In the genomic region with DNA sequence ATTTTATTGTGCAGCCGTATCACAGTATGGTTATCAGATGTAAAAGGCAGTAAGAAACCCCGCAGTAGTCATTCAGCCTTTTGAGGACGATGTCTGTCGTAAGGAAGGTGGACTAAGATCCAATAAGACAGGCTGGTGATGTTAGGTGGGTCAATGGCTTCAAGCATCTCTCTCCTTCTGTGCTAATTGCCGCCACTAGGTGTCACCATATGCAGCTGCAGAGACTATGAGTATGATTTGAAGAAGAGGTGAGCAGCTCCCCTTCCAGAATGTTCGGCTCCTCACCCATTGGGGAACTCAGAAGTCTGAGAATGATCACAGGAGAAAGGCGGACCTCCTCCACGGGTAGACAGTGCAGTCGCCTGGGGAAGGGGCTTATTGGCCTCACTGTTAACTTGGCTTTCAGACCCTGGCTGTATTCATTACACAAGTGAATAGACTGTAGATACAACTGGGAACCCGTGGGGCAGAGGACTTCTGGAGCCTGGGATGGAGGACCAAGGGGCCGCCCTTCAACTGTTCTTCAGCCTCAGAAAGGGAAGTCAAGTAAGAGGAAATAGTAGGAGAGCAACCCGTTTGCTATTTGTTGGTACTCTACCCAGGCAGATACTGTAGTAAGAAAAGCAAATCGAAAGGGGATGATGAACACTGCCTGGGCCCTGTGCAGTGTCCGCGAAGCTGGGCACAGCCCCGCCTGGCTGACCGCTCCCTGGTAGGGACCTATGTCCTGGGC, we compare ENCODE assay signal across 8 mouse cellular contexts.
DNase-seq lines count a peak whose midpoint lies in the region; ATAC-seq lines count a peak whose summit lies in the region.

No protein-coding gene starts in this region.

- no peak overlapping the region for H3K27ac ChIP-seq in embryonic facial prominence, embryonic 11.5 days (replicated peaks; ENCODE audit: low read depth, low read length)
- no peak overlapping the region for H3K27ac ChIP-seq in intestine, embryonic 16.5 days (ENCODE audit: low read length)

- peak; percentile 34 for DNase-seq in 3134 (ENCODE audit: extremely low read depth, insufficient read length, low spot score)
- peak; percentile 73 for DNase-seq in adrenal gland, postnatal 10 days
- peak; percentile 75 for DNase-seq in embryonic facial prominence, embryonic 11.5 days (ENCODE audit: low spot score)
- peak; percentile 97 for DNase-seq in heart, adult 11 months
- peak; percentile 69 to 75 for DNase-seq in left cerebral cortex, postnatal 10 days (ENCODE audit: extremely low spot score in 1 of 2, low spot score in 2 of 2)
- DNase-seq in mesoderm, embryonic 11.5 days (ENCODE audit: low read depth, low spot score): peak; percentile 64
- DNase-seq in right cerebral cortex, postnatal 25 days: peak; percentile 59

- H3K9me3 ChIP-seq in embryonic facial prominence, embryonic 11.5 days (replicated peaks; ENCODE audit: control insufficient read depth, low read length): no peaks in the 10 kb centered on the region
- H3K9me3 ChIP-seq in intestine, embryonic 16.5 days (ENCODE audit: control insufficient read depth, low read length): peaks cover 4% of the 10 kb centered on the region; the same call in 1 of the 2 replicates

- H3K36me3 ChIP-seq in embryonic facial prominence, embryonic 11.5 days (replicated peaks; ENCODE audit: control insufficient read depth, insufficient read depth, low read depth, low read length): no peaks in the 10 kb centered on the region
- no peaks in the 10 kb centered on the region for H3K36me3 ChIP-seq in intestine, embryonic 16.5 days (ENCODE audit: control insufficient read depth, insufficient read depth, low read length)

- H3K27me3 ChIP-seq in embryonic facial prominence, embryonic 11.5 days (ENCODE audit: control insufficient read depth, insufficient read depth, low read length): no peaks in the 10 kb centered on the region
- no peaks in the 10 kb centered on the region for H3K27me3 ChIP-seq in intestine, embryonic 16.5 days (replicated peaks; ENCODE audit: control insufficient read depth, insufficient read depth, low read length)

- 56% methylated on average over 17 of the region's 17 CpGs for WGBS in embryonic facial prominence, embryonic 11.5 days
- 57% methylated on average over 17 of the region's 17 CpGs for WGBS in intestine, embryonic 16.5 days

- no peak overlapping the region for H3K4me3 ChIP-seq in embryonic facial prominence, embryonic 11.5 days (ENCODE audit: low read depth, low read length)
- H3K4me3 ChIP-seq in intestine, embryonic 16.5 days (ENCODE audit: low read length): no peak overlapping the region

- ATAC-seq in embryonic facial prominence, embryonic 11.5 days (replicated peaks; ENCODE audit: insufficient number of reproducible peaks, low FRiP score, low TSS enrichment, low read depth): no peak; the same call in 1 of the 2 replicates
- ATAC-seq in intestine, embryonic 16.5 days: peak; percentile 74

- H3K9ac ChIP-seq in embryonic facial prominence, embryonic 11.5 days (replicated peaks; ENCODE audit: low read length): no peak overlapping the region
- no peak overlapping the region for H3K9ac ChIP-seq in intestine, embryonic 16.5 days (ENCODE audit: low read depth, low read length)

- H3K4me1 ChIP-seq in embryonic facial prominence, embryonic 11.5 days (ENCODE audit: control insufficient read depth, insufficient read depth, low read length): no peaks in the 10 kb centered on the region
- peaks cover 3% of the 10 kb centered on the region; the same call in 1 of the 2 replicates for H3K4me1 ChIP-seq in intestine, embryonic 16.5 days (ENCODE audit: control insufficient read depth, insufficient read depth, low read length)

- intact Hi-C loops in left cerebral cortex, postnatal 10 days (cut with DNase I): loop anchor here (2.0 to 5.0 kb wide), 2 partner anchors 25 to 194 kb away; no protein-coding TSS in a partner anchor

- H3K4me2 ChIP-seq in embryonic facial prominence, embryonic 11.5 days (ENCODE audit: low read depth, low read length): no peak overlapping the region
- 0 out of 2 replicates have a peak overlapping the region, but pooled peaks have one; percentile 14 for H3K4me2 ChIP-seq in intestine, embryonic 16.5 days (ENCODE audit: low read depth, low read length)

Comparison
In these comparisons a context has a peak if more than half of its experiments do, and no peak if none do; other contexts are left out.
1. DNase-seq: peak in every context shown above with its lines; median percentile 97 in heart, adult 11 months; 75 in embryonic facial prominence, embryonic 11.5 days; 73 in adrenal gland, postnatal 10 days; 72 in left cerebral cortex, postnatal 10 days; 64 in mesoderm, embryonic 11.5 days; 59 in right cerebral cortex, postnatal 25 days; 34 in 3134.